Mouse (Mus musculus) erythroblast, embryonic 14.5 days (primary cell): ENCODE data around the gene Hyal3.

Source experiments
- GATA1 ChIP-seq: IDR thresholded peaks from 2 replicates; pipeline ENCODE4 v1.6.1; 2012; ENCODE audit warnings: low read length, inconsistent platforms, mixed read lengths
- TAL1 ChIP-seq: IDR thresholded peaks from 3 replicates; pipeline ENCODE4 v1.6.1; 2012; ENCODE audit warnings: low read length, inconsistent platforms, mixed read lengths

GRCm38 (mm10) chr9:107569270-107569669 lies 11.3 kb upstream of the Hyal3 start:
- no peak for TF ChIP-seq TAL1
- TF ChIP-seq GATA1: no peak
